Mouse (Mus musculus) lung, postnatal 25 days (tissue): ENCODE data around the gene Rap1gds1.

Experiments
- DNase-seq: peaks from one replicate; pipeline ENCODE4 v3.0.0; 2022; ENCODE audit warnings: low spot score

The Rap1gds1 gene

DNA sequence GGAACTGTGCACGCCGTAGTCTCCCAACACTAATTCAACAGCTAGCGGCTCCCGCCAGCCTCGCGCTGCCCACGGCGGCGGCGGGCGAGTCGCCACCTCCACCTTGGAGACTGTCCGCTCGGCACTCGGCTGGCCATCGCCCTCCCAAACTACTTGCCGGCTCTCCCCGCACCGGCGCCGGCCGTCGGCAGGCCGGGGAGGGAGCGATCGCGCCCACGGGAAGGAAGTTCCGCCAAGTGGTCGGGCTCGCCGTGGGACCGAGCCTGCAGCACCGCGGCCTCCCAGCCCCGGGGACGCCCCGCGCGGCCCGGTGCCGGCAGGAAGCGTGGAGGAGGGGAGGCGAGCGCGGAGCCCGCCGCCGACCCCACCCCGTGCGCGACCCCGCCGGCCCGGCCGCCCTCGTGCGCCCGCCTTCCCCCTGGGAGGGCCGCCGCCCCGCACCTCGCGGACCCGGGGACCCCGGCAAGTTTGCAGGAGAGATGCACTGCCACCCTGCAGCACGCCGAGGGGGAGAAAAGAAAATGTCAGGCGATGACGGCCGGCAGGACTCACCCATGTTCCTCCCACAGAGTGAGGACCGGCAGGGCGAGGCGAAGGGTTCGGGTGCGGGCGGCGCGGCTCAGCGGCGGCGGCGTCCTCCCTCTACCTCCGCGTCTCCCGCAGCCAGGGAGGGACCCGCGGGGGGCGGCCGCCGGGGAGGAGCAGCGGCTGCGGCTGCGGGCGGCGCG, at the start of gene Rap1gds1:
Gene Rap1gds1 (minus strand): TSS at position 718 of the 728 bp plus-strand sequence.
- DNase-seq: peak; percentile 44

GRCm38 (mm10) chr3:139118446-139118845, 43.4 kb upstream of the Rap1gds1 start:
- no peak for DNase-seq

DNA sequence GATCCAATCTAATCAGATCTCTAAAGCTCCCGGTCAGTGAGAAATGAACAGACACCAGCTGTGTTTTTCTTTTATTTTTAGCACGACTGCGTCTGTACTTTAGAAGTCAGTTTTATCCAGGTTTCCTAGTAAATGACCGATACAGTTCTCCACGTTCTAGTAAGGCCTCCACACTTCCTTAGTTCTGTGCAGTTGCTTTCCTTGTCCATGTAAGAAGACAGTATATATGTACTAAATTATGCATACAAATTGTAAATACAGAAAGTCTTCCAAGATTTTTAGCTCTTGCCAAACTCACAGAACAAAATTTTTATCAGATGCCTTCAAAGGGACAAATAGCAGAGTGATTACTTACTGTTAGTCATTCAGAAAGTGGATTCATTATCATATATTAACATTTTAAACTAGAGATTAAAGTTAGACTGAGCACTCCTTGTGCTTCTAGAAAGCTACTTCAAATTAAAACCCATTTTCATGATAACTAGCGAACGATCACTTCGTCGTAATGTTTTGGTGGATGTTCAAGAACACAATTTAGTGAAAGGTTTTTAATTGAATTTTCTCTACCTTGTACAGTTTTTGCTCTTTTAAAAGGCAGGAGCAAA, 41.8 kb upstream of the Rap1gds1 start:
- DNase-seq: no peak

DNA sequence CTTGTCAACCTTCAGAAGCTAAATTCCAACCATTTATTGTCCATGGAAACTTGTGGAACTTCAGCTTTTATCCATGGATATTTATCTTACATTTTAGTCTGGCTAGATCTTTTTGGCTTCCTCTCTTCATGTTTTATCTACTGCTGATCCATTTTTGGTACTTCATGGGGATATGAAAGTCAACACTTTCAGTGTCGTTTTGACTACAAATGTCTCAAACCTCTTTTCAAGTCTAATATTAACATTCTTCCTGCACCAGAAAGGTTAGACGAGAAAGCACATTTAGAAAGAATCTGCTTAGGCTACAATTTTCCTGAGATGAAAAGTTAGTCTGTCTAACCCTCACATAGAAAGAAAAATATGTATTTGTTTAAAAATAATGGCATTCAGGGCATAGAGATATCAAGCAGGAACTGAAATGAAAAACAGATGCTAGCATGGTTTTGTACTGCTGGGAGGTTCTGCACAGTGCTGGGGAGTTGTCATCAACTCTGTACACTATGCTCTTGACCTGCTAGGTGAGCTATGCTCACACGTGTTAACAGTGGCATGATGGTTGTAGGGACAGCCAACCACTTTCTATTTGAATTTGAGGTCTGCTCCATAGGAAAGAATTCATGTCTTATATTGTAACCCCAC, 37.5 kb upstream of the Rap1gds1 start:
- no peak for DNase-seq

DNA sequence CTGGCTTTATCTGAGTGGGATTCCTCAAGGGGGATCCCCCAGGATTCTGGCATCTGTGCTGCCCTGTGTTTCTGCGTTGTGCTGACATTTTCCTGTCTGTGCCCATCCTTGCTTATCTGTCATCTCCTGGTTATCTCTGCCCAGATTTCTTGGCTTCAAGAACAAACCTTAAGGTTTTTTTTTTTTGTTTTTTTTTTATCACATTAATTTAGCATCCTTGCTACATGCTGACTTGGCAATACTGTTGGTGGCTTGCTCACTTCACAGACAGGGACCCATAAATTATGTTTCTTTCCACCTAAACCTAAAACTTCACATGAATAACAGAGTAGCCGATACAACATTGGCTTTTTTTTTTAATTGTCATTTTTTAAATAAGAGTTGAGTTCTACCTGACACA, 36.9 kb upstream of the Rap1gds1 start:
- no peak for DNase-seq

GRCm38 (mm10) chr3:139108176-139108575, 33.2 kb upstream of the Rap1gds1 start:
- DNase-seq: no peak

GRCm38 (mm10) chr3:139103914-139104313, 28.9 kb upstream of the Rap1gds1 start:
- no peak for DNase-seq

GRCm38 (mm10) chr3:139103346-139103745, 28.3 kb upstream of the Rap1gds1 start:
- no peak for DNase-seq

- no peak for DNase-seq
These were observed 26.9 kb upstream of the Rap1gds1 start for GRCm38 (mm10) chr3:139101941-139102340.

GRCm38 (mm10) chr3:139099284-139099683, 24.3 kb upstream of the Rap1gds1 start:
- DNase-seq: no peak

- no peak for DNase-seq
These were observed 20.9 kb upstream of the Rap1gds1 start for GRCm38 (mm10) chr3:139095894-139096293.

DNA sequence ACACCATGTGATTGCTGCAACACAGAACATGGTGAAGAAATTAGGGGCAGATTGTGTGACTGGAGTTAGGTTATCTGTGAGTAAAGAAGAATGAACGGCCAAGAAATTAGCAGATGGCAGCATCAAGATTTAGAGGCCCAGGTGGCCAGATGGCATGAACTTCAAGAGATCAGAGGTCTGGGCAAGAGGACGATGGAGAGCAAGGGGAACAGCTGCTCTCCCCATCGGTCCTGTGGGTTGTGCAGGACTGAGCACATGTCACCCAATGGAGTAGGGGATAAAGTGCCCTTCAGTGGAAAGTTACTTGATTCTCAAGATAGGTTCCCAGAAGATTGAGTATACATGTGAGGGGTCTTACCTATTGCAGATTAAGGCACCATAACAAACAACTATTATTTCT, 13.5 kb upstream of the Rap1gds1 start:
- no peak for DNase-seq

DNA sequence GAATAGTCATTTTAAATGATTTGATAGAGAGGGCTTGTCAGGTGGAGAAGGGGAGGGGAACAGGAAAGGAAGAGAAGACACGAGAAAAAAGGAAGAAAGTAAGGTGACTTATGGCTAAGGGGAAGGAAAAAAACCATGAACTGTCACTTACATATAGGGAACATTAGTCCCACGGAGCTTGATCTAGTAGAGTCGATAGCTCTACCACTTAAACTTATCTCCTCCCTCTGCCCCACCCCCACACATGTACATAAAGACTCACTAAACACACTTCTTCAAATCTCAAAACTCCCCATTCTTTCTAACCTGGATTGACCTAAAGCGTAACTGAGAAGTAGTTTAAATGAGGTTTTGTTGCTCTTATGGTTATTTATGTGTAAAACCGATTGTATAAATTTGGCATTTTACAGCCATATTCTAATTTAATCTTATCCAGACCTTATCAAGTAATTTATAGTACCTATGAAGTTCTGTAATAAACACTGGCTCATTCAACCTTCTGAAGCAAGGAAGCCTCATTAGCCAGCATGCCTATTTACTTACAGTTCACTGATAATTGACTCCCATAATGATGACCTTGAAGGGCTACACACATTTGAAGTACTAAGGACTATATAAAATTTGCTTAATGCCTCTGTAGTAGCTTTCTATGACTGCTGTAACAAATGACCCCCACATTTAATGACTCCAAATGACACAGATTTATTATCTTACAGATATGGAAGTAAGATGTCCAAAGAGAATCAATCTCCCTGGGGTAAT, 9.0 kb upstream of the Rap1gds1 start:
- no peak for DNase-seq

- no peak for DNase-seq
These were observed 4.8 kb upstream of the Rap1gds1 start for GRCm38 (mm10) chr3:139079831-139080230.

- DNase-seq: no peak
These were observed 3.0 kb upstream of the Rap1gds1 start for GRCm38 (mm10) chr3:139078010-139078409.

GRCm38 (mm10) chr3:139076059-139076455, 1.1 kb upstream of the Rap1gds1 start:
- DNase-seq: no peak

DNA sequence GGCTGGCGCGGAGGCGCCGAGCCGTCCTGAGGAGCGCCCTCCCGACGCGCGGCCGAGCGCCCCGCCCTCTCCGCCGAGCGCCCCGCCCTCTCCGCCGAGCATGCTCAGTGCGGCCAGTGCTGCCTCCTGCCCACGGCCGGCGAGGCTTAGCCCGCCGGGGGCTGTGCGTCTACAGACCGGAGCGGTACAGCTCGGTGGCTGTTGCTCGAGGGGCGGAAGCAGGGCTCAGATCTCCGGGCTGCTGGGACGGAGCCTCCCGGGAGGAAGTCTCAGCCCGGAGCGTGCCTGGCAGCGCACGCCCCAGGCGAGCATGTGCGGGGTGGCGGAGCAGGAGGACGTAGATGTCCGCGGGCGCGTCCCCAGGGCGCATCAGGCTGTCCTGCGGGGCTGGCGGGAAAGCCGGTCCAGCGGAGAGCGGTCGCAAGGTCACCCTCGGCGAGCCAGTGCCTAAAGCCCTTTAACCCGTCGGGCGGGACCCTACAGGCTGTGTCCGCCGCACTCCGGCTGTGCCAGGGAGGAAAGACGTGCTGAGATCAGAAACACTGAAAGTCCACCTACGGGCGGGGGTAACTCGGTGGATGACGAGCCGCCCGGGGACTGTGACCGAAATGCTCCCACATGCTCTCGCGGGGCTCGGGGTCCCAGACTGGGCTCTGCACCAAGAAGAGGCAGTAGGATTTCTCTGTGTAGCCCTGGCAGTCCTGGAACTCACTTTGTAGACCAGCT, 495 bp upstream of the Rap1gds1 start:
- DNase-seq: peak; percentile 92

DNA sequence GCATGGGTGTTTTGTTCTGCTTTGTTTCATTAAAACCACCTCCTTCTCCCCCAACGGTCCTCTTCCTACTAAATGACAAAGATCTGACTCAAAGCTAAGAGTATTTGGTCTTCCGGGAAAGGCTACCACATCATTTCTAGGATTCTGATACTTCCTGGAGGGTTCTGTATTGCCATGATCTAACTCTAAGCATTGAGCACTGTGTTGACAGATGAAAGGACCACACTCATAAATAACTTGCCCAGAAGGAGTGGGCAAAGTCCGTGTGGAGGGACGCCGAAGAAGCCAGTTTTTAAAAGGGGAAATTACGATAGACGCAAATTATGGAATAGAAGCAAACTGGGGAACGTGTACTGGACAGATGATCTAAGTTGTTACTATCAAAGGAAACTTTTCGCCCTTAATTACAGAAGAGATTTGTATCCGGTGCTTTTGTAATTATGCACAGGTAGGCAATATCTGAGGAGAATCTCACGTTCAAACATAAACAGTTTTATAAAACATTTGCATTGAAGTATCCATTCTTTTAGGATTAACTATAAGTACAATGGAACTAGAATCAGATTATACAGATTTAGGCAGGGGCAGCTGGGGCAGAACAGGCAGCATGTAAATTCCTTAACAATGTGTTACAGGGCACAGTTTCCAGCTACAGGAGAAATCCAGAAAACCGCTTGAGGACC, 1.1 kb downstream of the Rap1gds1 start:
- no peak for DNase-seq

DNA sequence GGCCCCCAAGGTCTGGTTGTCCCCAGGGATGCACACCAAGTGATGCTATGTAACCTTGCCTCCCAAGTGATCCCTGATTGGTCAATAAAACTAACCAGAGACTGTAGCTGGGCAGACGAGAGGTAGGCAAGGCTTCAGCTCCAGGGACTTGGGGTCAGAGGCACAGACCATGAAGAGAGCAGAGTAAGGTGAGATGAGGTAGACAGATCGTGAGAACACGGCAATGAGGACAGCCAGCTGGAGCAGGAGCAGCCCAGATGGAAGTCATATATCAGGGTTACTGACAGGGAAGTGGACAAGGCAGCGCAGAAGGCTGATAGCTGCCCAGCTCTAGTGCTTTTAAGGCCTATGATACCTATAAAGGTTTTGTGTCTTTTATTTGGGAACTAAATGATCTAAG, 5.5 kb downstream of the Rap1gds1 start:
- no peak for DNase-seq

- no peak for DNase-seq
These were observed 10.9 kb downstream of the Rap1gds1 start for GRCm38 (mm10) chr3:139064076-139064475.

GRCm38 (mm10) chr3:139062088-139062487, 12.9 kb downstream of the Rap1gds1 start:
- DNase-seq: peak; percentile 7
